ENCODE assay signal across 9 mouse cellular contexts in the genomic region with DNA sequence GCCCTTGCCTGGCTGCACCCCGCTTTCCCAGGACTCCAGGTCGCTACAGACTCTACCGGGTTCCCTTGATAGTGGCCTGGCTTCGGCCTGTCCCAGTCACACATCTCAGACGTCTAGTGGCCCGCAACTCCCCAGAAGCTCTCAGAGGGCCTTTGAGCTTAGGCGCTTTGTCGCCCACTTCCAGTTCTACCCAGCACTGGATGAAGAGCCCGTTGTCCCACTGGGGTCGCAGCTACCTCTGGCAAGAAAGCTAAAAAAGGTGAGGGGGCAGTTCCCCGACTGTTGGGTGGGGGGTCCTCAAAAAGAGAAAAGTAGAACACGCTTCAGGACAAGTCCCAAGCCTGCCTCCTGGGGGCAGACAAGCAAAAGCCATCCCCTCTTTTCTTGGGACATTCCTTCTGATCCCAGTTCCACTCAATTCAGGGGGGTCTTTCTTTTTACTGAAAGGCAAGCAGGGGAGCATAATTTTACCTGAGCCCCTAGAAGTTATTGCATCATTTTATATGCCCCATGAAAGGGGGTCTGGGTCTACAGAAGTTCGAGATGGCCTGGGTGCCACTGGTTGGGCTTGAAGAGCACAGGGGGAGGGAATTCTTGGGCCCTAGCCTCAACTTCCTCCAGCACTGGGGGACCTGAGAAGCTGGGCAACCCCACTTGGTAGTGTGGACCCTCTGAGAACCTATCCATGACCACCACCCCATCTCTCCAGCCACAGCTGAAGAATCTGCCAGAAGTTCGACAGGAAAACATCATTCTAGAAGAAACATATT. TPM values are rescaled to one million over a fixed set of nuclear protein-coding genes. Genes with fewer than 3 reads are reported as not detected.
DNase-seq lines count a peak whose midpoint lies in the region; ATAC-seq lines count a peak whose summit lies in the region.
"Had no signal": no experiment of that assay in that cellular context is flagged by ENCODE, and none has a peak within 500 bp of the region (broad histone marks: within the 10 kb centered on the region; RNA-seq: fewer than 3 reads in every experiment).

No protein-coding gene starts in this region.

- WGBS in neural tube, embryonic 15.5 days = 14% methylated on average over 14 of the region's 14 CpGs

- H3K36me3 ChIP-seq in megakaryocyte, embryonic 14.5 days (replicated peaks; ENCODE audit: low read length) = no peaks in the 10 kb centered on the region
- H3K36me3 ChIP-seq in neural tube, embryonic 15.5 days = no peaks in the 10 kb centered on the region

- peaks cover 80% of the 10 kb centered on the region for H3K27me3 ChIP-seq in megakaryocyte, embryonic 14.5 days (replicated peaks)
- H3K27me3 ChIP-seq in neural tube, embryonic 15.5 days (replicated peaks) = 0 out of 2 replicates have a peak, but pooled peaks cover 4% of the 10 kb centered on the region

- H3K9ac ChIP-seq in neural tube, embryonic 15.5 days (replicated peaks) = peak overlapping the region; percentile 42

- H3K4me1 ChIP-seq in megakaryocyte, embryonic 14.5 days = peaks cover 46% of the 10 kb centered on the region
- H3K4me1 ChIP-seq in neural tube, embryonic 15.5 days = peaks cover 43% of the 10 kb centered on the region

- peak; percentile 31 for DNase-seq in heart, adult 8-10 months (ENCODE audit: low spot score)
- DNase-seq in kidney, postnatal 25 days = peak; percentile 8 to 38
- no peak for DNase-seq in adrenal gland, postnatal 14 days
- DNase-seq in c-Kit-positive CD71-positive TER-119-positive erythroid progenitor cells, embryonic 14.5 days (ENCODE audit: low spot score) = no peak

- no peak for ATAC-seq in megakaryocyte, adult 5-6 weeks (ENCODE audit: poor library complexity, severe bottlenecking)
- no peak for ATAC-seq in neural tube, embryonic 15.5 days (ENCODE audit: low FRiP score)
- no peak for ATAC-seq in erythroblast, adult 5-6 weeks (replicated peaks; ENCODE audit: low FRiP score, poor library complexity, severe bottlenecking)

- peak overlapping the region; percentile 87 for H3K4me3 ChIP-seq in megakaryocyte, embryonic 14.5 days (replicated peaks)
- peak overlapping the region; percentile 36 for H3K4me3 ChIP-seq in neural tube, embryonic 15.5 days (replicated peaks)
- H3K4me3 ChIP-seq: myocyte had no signal

- H3K4me2 ChIP-seq in neural tube, embryonic 15.5 days = peak overlapping the region; percentile 97

- H3K9me3 ChIP-seq in megakaryocyte, embryonic 14.5 days = no peaks in the 10 kb centered on the region
- H3K9me3 ChIP-seq in neural tube, embryonic 15.5 days (replicated peaks) = no peaks in the 10 kb centered on the region

- no peak overlapping the region for H3K27ac ChIP-seq in neural tube, embryonic 15.5 days (replicated peaks)

RNA-seq across cellular contexts. Expression of a gene that starts 3.5 kb away (rescaled TPM):
- polyA plus RNA-seq in megakaryocyte, embryonic 14.5 days (2012; ENCODE audit: insufficient read depth, low replicate concordance) = 0.38 TPM in 1 of 2 replicates, not detected in the other
- total RNA-seq in megakaryocyte, adult 5-6 weeks (2015) = 0.09 and 0.25 TPM in 2 replicates
- total RNA-seq in megakaryocyte, adult 5-6 weeks (2017) = 0.33 TPM in 1 of 2 replicates, not detected in the other
- 10 to 100 TPM; 10.5 to 15.1 (median 11.7) TPM for total RNA-seq in heart, adult 8-10 months (2022)
- polyA plus RNA-seq in neural tube, embryonic 15.5 days (2015; fragmentation: Nextera tagmentation; extraction: Ambion mirVana) = 157 and 168 TPM in 2 replicates
- not detected in 2 replicates for total RNA-seq in erythroblast, adult 5-6 weeks (2015; ENCODE audit: low replicate concordance)
- total RNA-seq in erythroblast, adult 5-6 weeks (2017; ENCODE audit: low replicate concordance) = 0.68 TPM in 1 of 2 replicates, not detected in the other
- 35.5 and 50.8 TPM in 2 replicates for total RNA-seq in adrenal gland, postnatal 14 days (2021)

Comparison
In these comparisons a context has a peak if more than half of its experiments do, and no peak if none do; other contexts are left out.
1. DNase-seq: peak in heart, adult 8-10 months (single experiment) and kidney, postnatal 25 days (2 of 2); none in adrenal gland, postnatal 14 days (single experiment) and c-Kit-positive CD71-positive TER-119-positive erythroid progenitor cells, embryonic 14.5 days (single experiment).
2. RNA of a gene that starts 3.5 kb away (total RNA-seq): 35.5 to 50.8 TPM in adrenal gland, postnatal 14 days and 10.5 to 15.1 TPM in heart, adult 8-10 months; 0.68 TPM in erythroblast, adult 5-6 weeks and 0.09 to 0.33 TPM in megakaryocyte, adult 5-6 weeks; every median in the first group is over 4 times any median in the second.